Mouse (Mus musculus): ENCODE results near the gene Slc5a11. TPM values are rescaled to one million over a fixed set of nuclear protein-coding genes. Genes with fewer than 3 reads are reported as not detected.

The Slc5a11 gene
- total RNA-seq, 2 experiments from 2014 or later, result not detected

GRCm38 (mm10) chr7:123283826-123284225 lies 69.2 kb downstream of the Slc5a11 start:
- no peak for DNase-seq

DNA sequence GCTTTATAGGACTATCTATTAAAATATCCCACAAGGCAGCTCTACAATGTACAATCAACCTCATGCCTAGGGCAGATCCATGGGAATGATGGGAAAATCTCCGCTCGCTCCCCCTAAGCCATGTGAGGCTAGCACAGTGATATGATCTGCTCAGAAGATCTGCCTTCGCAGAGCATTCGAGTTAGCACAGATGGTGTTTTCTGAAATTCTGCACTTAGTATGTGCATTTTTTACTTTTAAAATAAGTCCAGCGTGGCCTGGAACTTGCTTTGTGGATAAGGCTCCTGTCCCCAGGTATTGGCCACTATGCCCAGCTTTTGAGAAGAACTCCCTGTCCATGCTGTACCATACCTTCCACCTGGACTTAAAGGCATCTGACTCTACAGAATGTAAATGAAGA lies 71.3 kb downstream of the Slc5a11 start:
- no peak for DNase-seq

DNA sequence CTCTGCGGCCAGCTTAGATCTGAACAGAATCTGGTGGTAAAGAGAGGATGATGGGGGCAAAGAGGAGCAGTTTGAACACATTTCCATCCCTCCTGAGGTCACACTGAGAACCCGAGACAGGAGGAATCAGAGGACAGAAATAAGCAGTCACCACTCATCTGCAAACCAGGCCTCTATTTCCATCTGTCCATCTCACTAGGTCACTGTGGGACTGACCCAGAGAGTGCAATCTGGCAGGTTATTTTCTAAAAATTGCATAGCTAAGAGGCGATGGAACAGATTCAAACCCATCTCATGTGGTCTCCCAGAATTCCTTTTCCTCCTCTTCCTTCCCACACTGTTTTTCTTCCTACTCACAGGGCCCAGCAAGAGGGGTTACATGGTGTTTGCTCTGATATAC lies 73.3 kb downstream of the Slc5a11 start:
- no peak for DNase-seq

DNA sequence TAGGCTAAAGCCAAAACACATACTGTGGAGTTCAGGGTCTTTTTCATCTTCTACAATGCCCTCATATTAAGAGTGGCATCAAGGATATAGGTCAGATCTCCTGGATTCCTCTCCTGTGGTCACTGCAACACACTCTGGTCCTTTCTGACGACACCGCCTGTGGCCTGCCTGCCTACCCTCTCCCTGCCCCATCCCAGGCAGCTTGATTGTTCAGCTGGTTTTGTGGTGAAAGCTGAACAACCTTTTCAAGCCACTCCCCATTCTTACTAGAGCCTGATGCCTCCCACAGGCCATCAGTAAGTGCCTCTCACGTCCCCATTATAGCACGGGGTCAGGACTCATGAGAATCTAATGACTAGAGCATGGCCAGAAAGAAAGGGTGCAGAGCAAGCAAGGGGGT lies 74.6 kb downstream of the Slc5a11 start:
- DNase-seq, result no peak

DNA sequence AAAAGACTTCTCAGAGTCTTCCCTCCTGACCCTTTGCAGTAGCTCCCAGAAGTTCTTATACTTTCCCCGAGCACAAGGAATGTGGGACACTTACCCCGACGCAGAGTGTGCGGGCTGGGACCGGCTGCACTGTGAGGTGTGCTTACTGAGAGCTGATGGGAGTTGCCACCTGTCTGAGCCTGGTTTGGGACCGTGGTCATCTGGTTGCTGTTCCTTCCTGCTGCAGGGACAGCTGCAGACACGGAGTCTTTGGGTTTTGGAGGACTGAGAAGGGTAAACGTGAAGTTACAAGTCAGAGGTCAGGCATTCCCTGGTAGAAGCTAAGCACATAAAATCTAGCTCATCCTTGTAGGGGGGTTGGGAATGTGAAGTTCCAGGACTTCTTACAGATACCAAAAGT lies 77.4 kb downstream of the Slc5a11 start:
- no peak for DNase-seq

- peak; percentile 24 for DNase-seq
Observed at GRCm38 (mm10) chr7:123293898-123294297, 79.3 kb downstream of the Slc5a11 start.

- no peak for DNase-seq
Observed at GRCm38 (mm10) chr7:123295423-123295822, 80.8 kb downstream of the Slc5a11 start.

- no peak for DNase-seq
Observed at GRCm38 (mm10) chr7:123296097-123296496, 81.5 kb downstream of the Slc5a11 start.

- peak; percentile 76 for DNase-seq
Observed at GRCm38 (mm10) chr7:123298225-123298624, 83.6 kb downstream of the Slc5a11 start.

GRCm38 (mm10) chr7:123300258-123300657 lies 85.7 kb downstream of the Slc5a11 start:
- DNase-seq, result no peak

DNA sequence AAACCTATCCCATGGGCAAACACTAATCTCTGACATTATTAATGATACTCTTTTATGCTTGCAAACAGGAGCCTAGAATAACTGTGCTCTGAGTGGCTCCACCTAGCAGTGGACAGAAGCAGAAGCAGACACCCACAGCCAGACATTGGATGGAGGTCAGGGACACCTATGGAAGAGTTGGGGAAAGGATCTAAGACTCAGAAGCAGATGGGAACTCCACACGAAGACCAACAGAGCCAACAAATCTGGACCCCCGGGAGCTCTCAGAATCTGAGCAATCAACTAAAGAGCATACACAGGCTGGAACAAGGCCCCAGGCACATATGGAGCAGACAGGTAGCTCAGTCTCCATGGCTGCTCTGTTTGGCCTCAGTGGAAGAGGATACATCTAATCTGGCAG lies 90.8 kb downstream of the Slc5a11 start:
- DNase-seq, result no peak

GRCm38 (mm10) chr7:123307236-123307635 lies 92.7 kb downstream of the Slc5a11 start:
- no peak for DNase-seq

GRCm38 (mm10) chr7:123307887-123308558 lies 93.4 kb downstream of the Slc5a11 start:
- DNase-seq, result no peak

DNA sequence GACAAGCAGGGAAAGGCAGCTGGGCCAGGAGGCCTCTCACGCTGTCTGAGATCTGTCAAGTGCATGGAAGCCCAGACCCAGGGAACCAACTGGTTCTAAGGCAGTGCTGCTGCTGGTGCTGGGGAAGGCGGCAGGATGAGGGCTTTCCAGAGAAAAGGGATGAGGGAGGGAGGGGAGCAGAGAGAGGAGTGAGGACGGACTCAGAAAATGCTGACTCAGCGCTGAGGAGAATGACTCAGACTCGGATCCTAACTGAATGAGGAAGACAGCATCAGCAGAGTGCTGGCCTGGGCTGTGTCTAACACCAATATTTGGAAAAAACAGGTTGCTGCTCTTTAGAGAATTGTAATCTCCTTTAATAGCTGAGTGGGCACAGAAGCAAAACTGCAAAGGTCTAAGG lies 97.3 kb downstream of the Slc5a11 start:
- peak; percentile 23 for DNase-seq

GRCm38 (mm10) chr7:123312738-123313137 lies 98.2 kb downstream of the Slc5a11 start:
- no peak for DNase-seq

DNA sequence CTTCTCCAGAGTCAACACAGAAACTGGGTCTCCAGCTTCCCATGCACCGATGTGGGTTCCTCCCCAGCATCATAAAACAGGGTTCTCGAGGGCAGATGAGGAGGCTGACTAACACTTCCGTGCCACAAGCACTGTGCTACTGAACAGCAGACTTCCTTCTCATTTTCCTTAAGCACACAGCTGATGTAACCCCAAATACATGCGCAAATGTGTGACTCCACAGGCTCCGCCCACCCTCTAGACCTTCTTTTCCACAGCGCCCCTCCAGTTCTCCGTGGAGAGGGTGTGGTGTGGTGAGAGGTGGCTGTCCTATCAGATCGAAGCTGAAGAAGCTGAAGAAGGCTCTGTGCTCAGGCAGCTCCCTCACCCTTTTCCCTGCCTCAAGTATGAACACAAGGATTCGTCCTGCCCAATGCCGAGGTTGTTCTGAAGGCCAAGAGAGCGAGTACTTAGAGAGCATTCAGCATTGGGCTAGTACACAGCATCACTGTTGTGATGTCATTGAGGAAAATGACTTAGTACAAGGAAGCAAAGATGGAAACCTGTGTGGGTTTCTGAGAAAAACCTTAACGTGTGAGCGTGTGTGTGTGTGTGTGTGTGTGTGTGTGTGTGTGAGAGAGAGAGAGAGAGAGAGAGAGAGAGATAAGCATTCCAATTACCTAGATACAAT lies 108.0 kb downstream of the Slc5a11 start:
- DNase-seq, result no peak

Other genes starting within 250 kb of the Slc5a11 start
- gene Rbbp6, start 249.1 kb upstream of the Slc5a11 start, total RNA-seq (2021), result 10 to 100 TPM; 49.0 to 64.5 TPM
- gene Tnrc6a, start 90.9 kb upstream of the Slc5a11 start, total RNA-seq (2021), result 10 to 100 TPM; 32.9 to 57.8 TPM
- 10 to 100 TPM; 26.6 to 30.2 TPM for gene Lcmt1, start 155.0 kb downstream of the Slc5a11 start, total RNA-seq (2021)
- 10 to 100 TPM; 33.6 to 40.6 TPM for gene Arhgap17, start 155.1 kb downstream of the Slc5a11 start, total RNA-seq (2021)
- 1 to 10 TPM; 3.9 to 9.3 TPM for gene Aqp8, start 247.5 kb downstream of the Slc5a11 start, total RNA-seq (2021)